Mouse (Mus musculus) liver, embryonic 14.5 days (tissue): ENCODE measurements around the gene Trim59. TPM values are rescaled to one million over a fixed set of nuclear protein-coding genes. Genes with fewer than 3 reads are reported as not detected.
A peak's percentile ranks its signal among the peaks of the same experiment; 100 is the strongest.

Experiments used
- ATAC-seq: fragments of 200-750 bp; cut with Nextera tagmentation; 2 replicates; pipeline ENCODE4 v1.8.0; 2017; ENCODE audit warnings: moderate number of reproducible peaks, mild to moderate bottlenecking, moderate library complexity; ENCODE audit not compliant: insufficient read depth
- DNase-seq, 3 experiments: peaks; one replicate each; pipeline ENCODE4 v3.0.0-alpha.2; 2012 to 2013; ENCODE audit warnings: low read depth in 3 of 3, low spot score in 3 of 3
- H3K27ac ChIP-seq: fragments of 300-500 bp; sonication (generic); 2 replicates; pipeline ENCODE4 v1.5.1; 2014; ENCODE audit warnings: moderate library complexity, mild to moderate bottlenecking, control low read depth, inconsistent platforms
- H3K27me3 ChIP-seq: fragments of 300-500 bp; sonication (generic); 2 replicates; pipeline ENCODE4 v1.6.1; 2014; ENCODE audit warnings: mild to moderate bottlenecking, low read length, moderate library complexity; ENCODE audit not compliant: control insufficient read depth, insufficient read depth
- H3K36me3 ChIP-seq: fragments of 300-500 bp; sonication (generic); replicated peaks from 2 replicates; pipeline ENCODE4 v1.6.1; 2014; ENCODE audit warnings: low read depth; ENCODE audit not compliant: control insufficient read depth, insufficient read depth
- H3K4me1 ChIP-seq, 2 experiments: fragments of 200-500 bp in 1 of 2; fragments of 300-500 bp in 1 of 2; sonication (generic) in 1 of 2; replicated peaks; 2 replicates each; pipeline ENCODE4 v1.6.1; 2012 to 2014; ENCODE audit warnings: antibody characterized with exemption in 1 of 2, inconsistent platforms in 1 of 2, low read length in 1 of 2; ENCODE audit not compliant: control insufficient read depth in 2 of 2, insufficient read depth in 2 of 2
- H3K4me2 ChIP-seq: fragments of 300-500 bp; sonication (generic); 2 replicates; pipeline ENCODE4 v1.6.1; 2014; ENCODE audit warnings: low read depth, mild to moderate bottlenecking, control low read depth, moderate library complexity
- H3K4me3 ChIP-seq, 2 experiments: fragments of 200-500 bp in 1 of 2; fragments of 300-500 bp in 1 of 2; sonication (generic) in 1 of 2; 2 replicates each; pipeline ENCODE4 v1.5.1; 2012 to 2014; ENCODE audit warnings: low read depth in 2 of 2, low read length in 2 of 2, mild to moderate bottlenecking in 2 of 2, control low read depth in 1 of 2, inconsistent platforms in 1 of 2, moderate library complexity in 1 of 2; ENCODE audit not compliant: insufficient read depth in 1 of 2
- H3K9ac ChIP-seq: fragments of 300-500 bp; sonication (generic); replicated peaks from 2 replicates; pipeline ENCODE4 v1.6.1; 2014; ENCODE audit warnings: mild to moderate bottlenecking, control low read depth, moderate library complexity
- H3K9me3 ChIP-seq: fragments of 300-500 bp; sonication (generic); 2 replicates; pipeline ENCODE4 v1.6.1; 2016; ENCODE audit warnings: low read length, mixed read lengths; ENCODE audit not compliant: control insufficient read depth
- CTCF ChIP-seq: IDR thresholded peaks from 2 replicates; pipeline ENCODE4 v1.5.1; 2016; ENCODE audit warnings: antibody characterized with exemption, low read depth, control low read depth
- EP300 ChIP-seq: IDR thresholded peaks from 2 replicates; pipeline ENCODE4 v1.6.1; 2016; ENCODE audit warnings: antibody characterized with exemption, low read depth
- WGBS: fragments of 180-500 bp; shearing (Covaris S2); extraction: QIAGEN DNeasy Blood & Tissue Kit; methylation state at CpG from one replicate; pipeline ENCODE4 v1.1.7; 2014; ENCODE audit not compliant: insufficient replicate concordance; 5-methylcytosine and 5-hydroxymethylcytosine counted together
- microRNA counts: library from miRNA; unstranded; fragments of <30 nt; microRNA quantifications from one replicate; lab custom pipeline; 2016
- microRNA-seq: library from miRNA; unstranded; fragments of <30 nt; microRNA quantifications from one replicate; pipeline ENCODE4, GENCODE M21; 2016
- polyA plus RNA-seq, 2 experiments: library from polyadenylated mRNA; depleted of rRNA in 1 of 2; stranded (reverse) in 1 of 2; unstranded in 1 of 2; fragments of >200 nt; fragmentation: Nextera tagmentation in 1 of 2; extraction: Ambion mirVana in 1 of 2; gene quantifications; 2 replicates each; pipeline versions ENCODE4 v1.2.1 to v1.2.3; 2012 to 2014

The Trim59 gene
- polyA plus RNA-seq, 2 experiments, result 39.0 to 121 TPM

DNA sequence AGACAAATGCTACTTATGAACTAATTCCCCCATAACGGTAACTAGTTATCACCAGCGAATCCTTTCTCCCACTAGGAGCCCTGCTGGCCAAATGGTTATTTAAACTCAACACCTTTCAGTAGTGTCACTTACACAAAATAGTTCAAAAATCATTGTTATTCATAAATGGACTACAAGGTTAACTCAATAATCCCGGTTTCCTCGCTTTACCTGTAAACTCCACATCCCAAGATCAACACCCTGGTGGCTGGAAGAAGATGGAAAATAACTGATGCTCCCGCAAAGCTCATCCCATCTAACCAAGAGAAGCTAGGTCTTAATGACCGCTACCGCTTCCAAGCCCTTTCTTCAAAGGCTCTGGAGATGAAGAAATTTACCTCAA, 40.5 kb downstream of the Trim59 start:
- peak; percentile 5 for ATAC-seq
- H3K4me1 ChIP-seq, result peaks cover 3% of the 10 kb centered on the region in 2 experiments; a peak in 3 of 4 replicates
- peak overlapping the region; percentile 75 for H3K27ac ChIP-seq
- no peaks in the 10 kb centered on the region for H3K27me3 ChIP-seq
- peak; percentile 28; the same call in 1 of the 2 replicates for TF ChIP-seq CTCF
- TF ChIP-seq EP300, result no peak
- peaks cover 3% of the 10 kb centered on the region; the same call in 1 of the 2 replicates for H3K9me3 ChIP-seq
- no peak for DNase-seq
- peak overlapping the region; percentile 78 for H3K9ac ChIP-seq
- H3K4me2 ChIP-seq, result peak overlapping the region; percentile 76
- peak overlapping the region; percentile 97 to 99 for H3K4me3 ChIP-seq
- H3K36me3 ChIP-seq, result peaks cover 15% of the 10 kb centered on the region
- WGBS, result under 1% methylated on average over 7 of the region's 7 CpGs

GRCm38 (mm10) chr3:69002781-69003180, 41.8 kb downstream of the Trim59 start:
- H3K9me3 ChIP-seq, result peaks cover 3% of the 10 kb centered on the region; the same call in 1 of the 2 replicates
- ATAC-seq (no peak), DNase-seq (no peak)
- TF ChIP-seq EP300 (no peak), CTCF (peak; percentile 41; the same call in 1 of the 2 replicates)
- no peak overlapping the region for H3K4me3 ChIP-seq
- no peak overlapping the region for H3K27ac ChIP-seq
- WGBS, result 76% methylated on average over 4 of the region's 4 CpGs
- peak overlapping the region; percentile 76 for H3K4me2 ChIP-seq
- H3K36me3 ChIP-seq, result peaks cover 12% of the 10 kb centered on the region
- no peaks in the 10 kb centered on the region for H3K27me3 ChIP-seq
- no peak overlapping the region for H3K9ac ChIP-seq
- peaks cover 3% of the 10 kb centered on the region in 2 experiments; a peak in 3 of 4 replicates for H3K4me1 ChIP-seq

DNA sequence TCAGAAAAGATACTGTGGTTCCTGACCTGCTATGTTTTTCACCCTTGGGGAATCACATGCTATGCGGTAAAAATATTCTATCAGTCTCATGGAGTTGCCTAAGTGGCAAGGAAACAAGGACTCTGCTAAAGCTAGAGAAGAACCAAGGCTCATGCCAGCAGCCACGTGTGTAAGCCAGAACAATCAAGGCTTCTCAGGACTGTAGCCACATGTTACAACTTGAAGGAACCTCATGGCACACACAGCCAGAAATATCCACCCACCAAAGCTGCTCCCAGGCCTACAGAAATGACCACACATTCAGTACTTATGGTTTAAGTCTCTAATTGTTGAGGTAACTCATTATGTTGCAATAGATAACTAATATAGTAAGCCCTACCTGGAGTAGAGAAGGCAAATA, 58.0 kb downstream of the Trim59 start:
- WGBS, result 71% methylated on average over 2 of the region's 2 CpGs
- Histone ChIP-seq H3K9me3 (no peaks in the 10 kb centered on the region), H3K27me3 (no peaks in the 10 kb centered on the region), H3K4me3 (no peak overlapping the region), H3K4me2 (no peak overlapping the region), H3K9ac (no peak overlapping the region), H3K4me1 (no peaks in the 10 kb centered on the region), H3K36me3 (peaks cover 6% of the 10 kb centered on the region; the same call in 1 of the 2 replicates), H3K27ac (no peak overlapping the region)
- ATAC-seq (no peak), DNase-seq (no peak)
- no peak for TF ChIP-seq EP300
- no peak for TF ChIP-seq CTCF

MicroRNAs encoded within 50 kb of the gene (microRNA counts, 519-probe panel; counts per million panel counts)
- microRNA mmu-miR-15b (lab: Ali Mortazavi, UCI), result 9,283 counts per million, percentile 95 among the panel's probes with 10 or more counts

Small RNA genes within 50 kb of the gene (microRNA-seq; reads per million reads assigned to microRNA genes)
- 8,805 reads per million, percentile 91 among the genes with 10 or more reads in this experiment for gene Mir15b
- 1,971 reads per million, percentile 79 among the genes with 10 or more reads in this experiment for gene Mir16-2

Other genes with a start within 250 kb of the Trim59 start
- 0.68 and 0.69 TPM in 2 replicates for gene 1110032F04Rik, start 175.2 kb downstream of the Trim59 start, polyA plus RNA-seq (2012; rRNA removed)
- gene 1110032F04Rik, start 175.2 kb downstream of the Trim59 start, polyA plus RNA-seq (2014; fragmentation: Nextera tagmentation; extraction: Ambion mirVana), result 0.57 and 0.76 TPM in 2 replicates
- gene Ift80, start 40.2 kb downstream of the Trim59 start, polyA plus RNA-seq (2012; rRNA removed), result 7.8 and 9.7 TPM in 2 replicates
- 6.2 and 6.4 TPM in 2 replicates for gene Ift80, start 40.2 kb downstream of the Trim59 start, polyA plus RNA-seq (2014; fragmentation: Nextera tagmentation; extraction: Ambion mirVana)
- 18.6 and 50.6 TPM in 2 replicates for gene Smc4, start 40.0 kb downstream of the Trim59 start, polyA plus RNA-seq (2012; rRNA removed)
- 124 and 143 TPM in 2 replicates for gene Smc4, start 40.0 kb downstream of the Trim59 start, polyA plus RNA-seq (2014; fragmentation: Nextera tagmentation; extraction: Ambion mirVana)
- gene Kpna4, start 82.4 kb upstream of the Trim59 start, polyA plus RNA-seq (2012; rRNA removed), result 5.1 and 8.7 TPM in 2 replicates
- 13.2 and 13.3 TPM in 2 replicates for gene Kpna4, start 82.4 kb upstream of the Trim59 start, polyA plus RNA-seq (2014; fragmentation: Nextera tagmentation; extraction: Ambion mirVana)
- gene Arl14, start 177.7 kb upstream of the Trim59 start, polyA plus RNA-seq (2012; rRNA removed), result 0.03 TPM in 1 of 2 replicates, not detected in the other
- gene Arl14, start 177.7 kb upstream of the Trim59 start, polyA plus RNA-seq (2014; fragmentation: Nextera tagmentation; extraction: Ambion mirVana), result not detected in 2 replicates